Mouse (Mus musculus) limb, embryonic 13.5 days (tissue): ENCODE measurements around the gene Ntn3. TPM values are rescaled to one million over a fixed set of nuclear protein-coding genes. Genes with fewer than 3 reads are reported as not detected.

Experiments
- ATAC-seq: fragments of 200-750 bp; cut with Nextera tagmentation; 2 replicates; pipeline ENCODE4 v1.8.0; 2017; ENCODE audit warnings: low read depth, moderate number of reproducible peaks, moderate TSS enrichment; ENCODE audit not compliant: low FRiP score
- H3K27ac ChIP-seq: fragments of 300-500 bp; sonication (generic); 2 replicates; pipeline ENCODE4 v1.5.1; 2015; ENCODE audit warnings: inconsistent platforms, mild to moderate bottlenecking, moderate library complexity
- H3K27me3 ChIP-seq: fragments of 300-500 bp; sonication (generic); 2 replicates; pipeline ENCODE4 v1.6.1; 2015; ENCODE audit warnings: mild to moderate bottlenecking, inconsistent platforms
- H3K36me3 ChIP-seq: fragments of 300-500 bp; sonication (generic); 2 replicates; pipeline ENCODE4 v1.6.1; 2015; ENCODE audit warnings: inconsistent platforms, mild to moderate bottlenecking, moderate library complexity
- H3K4me1 ChIP-seq: fragments of 300-500 bp; sonication (generic); 2 replicates; pipeline ENCODE4 v1.6.1; 2015; ENCODE audit warnings: inconsistent platforms
- H3K4me2 ChIP-seq: fragments of 300-500 bp; sonication (generic); replicated peaks from 2 replicates; pipeline ENCODE4 v1.6.1; 2015; ENCODE audit warnings: inconsistent platforms, mild to moderate bottlenecking, moderate library complexity
- H3K4me3 ChIP-seq: fragments of 300-500 bp; sonication (generic); 2 replicates; pipeline ENCODE4 v1.5.1; 2015; ENCODE audit warnings: moderate library complexity, mild to moderate bottlenecking, inconsistent platforms
- H3K9ac ChIP-seq: fragments of 300-500 bp; sonication (generic); 2 replicates; pipeline ENCODE4 v1.6.1; 2015; ENCODE audit warnings: mild to moderate bottlenecking, inconsistent platforms
- H3K9me3 ChIP-seq: fragments of 300-500 bp; sonication (generic); 2 replicates; pipeline ENCODE4 v1.6.1; 2016; ENCODE audit warnings: inconsistent platforms
- WGBS: fragments of 180-500 bp; shearing (Covaris S2); methylation state at CpG from one replicate; pipeline ENCODE4 v1.1.7; 2015; 5-methylcytosine and 5-hydroxymethylcytosine counted together
- polyA plus RNA-seq: library from polyadenylated mRNA; unstranded; fragments of >200 nt; fragmentation: Nextera tagmentation; extraction: Ambion mirVana; gene quantifications from 2 replicates; pipeline ENCODE4 v1.2.1, GENCODE M21; 2015

Ntn3 gene
- polyA plus RNA-seq, 1 experiment from 2014 or later = 14.9 TPM

DNA sequence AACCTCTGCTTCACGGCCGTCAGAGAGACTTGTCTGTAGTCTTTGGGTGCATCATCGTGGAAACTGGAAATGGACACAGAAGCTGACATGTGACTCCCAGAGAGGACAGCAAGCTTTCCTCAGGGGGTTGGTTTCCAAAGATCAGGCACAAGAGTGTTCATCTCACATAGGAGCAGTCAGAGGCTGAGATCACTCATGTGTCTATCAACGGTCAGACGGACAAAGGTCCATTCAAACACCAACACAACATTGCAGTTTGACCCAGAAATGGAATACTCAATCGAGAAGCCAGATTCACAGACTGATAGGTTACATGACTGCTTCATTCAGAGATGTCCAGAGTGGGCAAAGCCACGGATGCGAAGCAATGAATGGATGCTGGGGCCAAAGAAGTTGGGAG lies 17.4 kb upstream of the Ntn3 start:
- Histone ChIP-seq H3K36me3 (peaks cover 88% of the 10 kb centered on the region), H3K27ac (no peak overlapping the region), H3K27me3 (no peaks in the 10 kb centered on the region), H3K9me3 (no peaks in the 10 kb centered on the region), H3K4me2 (no peak overlapping the region), H3K4me3 (no peak overlapping the region), H3K9ac (no peak overlapping the region; the same call in 1 of the 2 replicates), H3K4me1 (no peaks in the 10 kb centered on the region)
- WGBS = 93% methylated on average over 8 of the region's 8 CpGs
- ATAC-seq = no peak

DNA sequence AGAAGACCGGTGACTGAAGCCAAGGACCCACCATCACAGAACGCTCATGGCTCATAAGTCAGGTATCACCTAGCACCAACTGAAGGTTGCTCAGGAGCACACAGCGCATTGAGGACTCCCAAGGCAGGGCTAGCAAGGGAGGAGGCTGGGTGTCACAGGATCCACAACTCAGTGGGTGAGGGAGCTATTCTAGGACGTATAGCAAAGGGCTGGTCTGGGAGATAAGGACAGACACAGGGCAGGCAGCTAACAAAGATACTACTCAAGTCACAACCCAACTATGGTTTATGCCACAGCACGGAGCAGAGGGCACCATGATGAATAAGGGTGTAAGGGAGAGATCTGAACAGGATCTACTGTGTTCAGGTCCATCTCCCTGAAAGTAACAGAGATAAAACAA lies 16.5 kb upstream of the Ntn3 start:
- 92% methylated on average over 5 of the region's 5 CpGs for WGBS
- Histone ChIP-seq H3K4me1 (no peaks in the 10 kb centered on the region), H3K27me3 (no peaks in the 10 kb centered on the region), H3K9ac (no peak overlapping the region), H3K36me3 (peaks cover 79% of the 10 kb centered on the region), H3K9me3 (no peaks in the 10 kb centered on the region), H3K4me3 (no peak overlapping the region), H3K4me2 (no peak overlapping the region), H3K27ac (no peak overlapping the region)
- no peak for ATAC-seq

DNA sequence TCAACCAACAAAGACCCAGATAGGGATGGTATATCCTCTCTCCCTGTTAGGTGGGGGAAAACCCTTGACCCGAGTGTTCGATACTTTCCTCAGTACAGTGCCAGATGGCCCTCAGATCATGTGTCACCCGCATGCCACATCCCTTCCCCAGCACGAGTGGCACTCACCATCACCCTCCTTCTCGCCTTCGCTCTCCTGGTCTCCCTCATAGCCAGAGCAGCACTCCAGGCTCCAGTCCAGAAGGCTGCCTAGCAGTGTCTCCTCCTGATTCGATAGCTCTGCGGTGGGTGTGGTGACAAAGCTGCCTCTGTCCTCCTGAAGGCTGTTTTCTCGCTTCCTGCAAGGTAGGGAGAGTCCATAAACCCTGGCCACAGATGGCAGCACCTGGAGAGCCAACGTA lies 15.4 kb upstream of the Ntn3 start:
- H3K27me3 ChIP-seq = no peaks in the 10 kb centered on the region
- no peak overlapping the region for H3K9ac ChIP-seq
- H3K27ac ChIP-seq = no peak overlapping the region
- no peaks in the 10 kb centered on the region for H3K9me3 ChIP-seq
- peaks cover 68% of the 10 kb centered on the region for H3K36me3 ChIP-seq
- WGBS = 82% methylated on average over 10 of the region's 10 CpGs
- ATAC-seq = no peak
- no peak overlapping the region for H3K4me2 ChIP-seq
- peaks cover 5% of the 10 kb centered on the region for H3K4me1 ChIP-seq
- no peak overlapping the region for H3K4me3 ChIP-seq

DNA sequence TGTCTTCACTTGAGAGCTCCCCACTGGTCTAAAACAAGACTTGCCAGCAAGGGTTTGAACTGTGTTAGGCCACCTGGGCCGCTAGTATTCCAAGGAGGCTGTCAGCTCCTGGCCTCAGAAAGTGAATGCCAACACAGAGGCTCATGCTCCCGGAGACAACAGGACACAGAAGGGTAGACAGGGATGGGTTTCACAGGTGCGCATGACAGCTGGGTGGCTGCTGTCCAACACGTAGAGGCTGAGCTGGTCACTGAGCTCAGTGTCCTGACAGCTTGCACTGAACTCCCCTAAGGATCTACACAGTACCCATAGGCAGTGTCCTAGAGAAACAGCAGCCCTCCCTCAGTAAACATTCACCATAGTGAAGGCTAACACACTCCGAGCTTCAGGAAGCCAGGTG lies 14.2 kb upstream of the Ntn3 start:
- Histone ChIP-seq H3K4me3 (no peak overlapping the region), H3K4me2 (no peak overlapping the region), H3K9ac (no peak overlapping the region), H3K27ac (no peak overlapping the region), H3K9me3 (no peaks in the 10 kb centered on the region), H3K4me1 (peaks cover 14% of the 10 kb centered on the region), H3K36me3 (peaks cover 58% of the 10 kb centered on the region), H3K27me3 (no peaks in the 10 kb centered on the region)
- WGBS = 82% methylated on average over 5 of the region's 5 CpGs
- no peak for ATAC-seq

DNA sequence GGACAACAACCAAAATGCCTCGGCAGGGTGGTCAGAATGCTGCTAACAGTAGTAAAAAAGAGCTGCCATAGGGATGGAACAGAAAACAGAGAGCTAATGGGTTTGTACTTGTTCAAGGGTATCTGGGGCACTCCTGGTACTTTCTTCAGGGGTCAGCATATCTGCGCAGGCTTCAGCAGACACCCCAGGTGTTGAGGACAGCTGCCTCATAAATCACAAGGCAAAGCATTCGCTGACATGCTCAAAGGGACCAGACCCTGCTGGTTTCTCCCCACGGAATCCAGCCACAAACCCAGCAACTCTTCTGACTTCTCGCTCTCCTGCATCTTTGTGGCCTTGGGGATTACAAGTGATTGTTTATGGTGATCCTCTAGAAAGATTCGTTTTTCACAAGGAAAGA lies 13.3 kb upstream of the Ntn3 start:
- Histone ChIP-seq H3K27ac (no peak overlapping the region), H3K36me3 (peaks cover 57% of the 10 kb centered on the region), H3K9me3 (no peaks in the 10 kb centered on the region), H3K4me2 (no peak overlapping the region), H3K27me3 (no peaks in the 10 kb centered on the region), H3K4me1 (peaks cover 14% of the 10 kb centered on the region), H3K4me3 (no peak overlapping the region), H3K9ac (no peak overlapping the region)
- WGBS = 65% methylated on average over 6 of the region's 6 CpGs
- ATAC-seq = no peak

DNA sequence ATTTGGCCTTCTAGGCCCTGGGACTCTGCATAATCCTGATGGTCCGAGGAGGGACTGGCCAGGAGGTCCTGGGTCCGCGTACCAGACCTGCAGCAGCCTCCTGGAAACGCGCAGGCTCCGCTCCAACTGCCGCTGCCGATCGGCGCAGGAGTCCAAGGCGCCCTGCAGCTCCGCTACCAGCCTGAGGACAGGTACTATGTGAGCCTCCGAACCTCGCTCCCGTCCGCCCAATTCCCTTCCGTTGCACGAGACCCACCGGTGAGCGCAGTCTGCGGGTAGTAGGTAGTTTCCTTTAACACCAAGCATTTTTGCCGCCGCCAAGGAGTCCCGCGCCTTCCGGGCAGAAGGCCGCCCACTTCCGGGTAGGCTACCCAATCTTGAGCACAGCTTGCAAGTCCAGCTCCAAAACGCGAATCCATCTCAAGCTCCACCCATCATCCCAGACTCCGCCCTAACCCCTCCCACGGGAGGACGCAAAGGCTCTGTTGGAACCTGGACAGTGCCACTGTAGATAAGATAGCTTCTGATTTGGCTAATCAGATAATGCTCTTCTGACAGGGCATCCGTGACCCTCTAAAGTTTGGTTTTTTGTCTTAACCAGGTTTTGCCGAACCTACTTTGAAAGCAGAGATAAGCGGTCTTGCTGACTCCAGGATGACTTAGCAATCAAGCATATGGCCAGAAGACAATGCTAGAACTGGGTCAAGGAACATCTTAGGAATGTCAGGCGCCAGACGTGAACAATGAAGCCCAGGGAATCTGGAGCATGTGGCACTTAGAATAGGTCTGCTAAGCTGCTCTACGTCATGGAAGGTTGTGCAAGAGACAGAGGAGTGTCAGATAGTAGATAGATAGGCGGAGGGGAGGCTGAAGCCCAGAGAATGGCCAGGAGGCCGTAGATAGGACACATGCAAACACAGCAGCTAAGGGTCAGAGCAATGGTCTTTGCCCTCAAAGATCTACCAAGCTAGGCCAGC lies 11.4 kb upstream of the Ntn3 start, which contains the start of gene Tedc2:
Gene Tedc2 (minus strand): TSS at position 417 of the 977 bp plus-strand sequence.
- no peaks in the 10 kb centered on the region for H3K9me3 ChIP-seq
- peaks cover 14% of the 10 kb centered on the region for H3K4me1 ChIP-seq
- peaks cover 58% of the 10 kb centered on the region for H3K36me3 ChIP-seq
- ATAC-seq = peak; percentile 91
- peak within 1 kb of the TSS; percentile 7; the same call in 1 of the 2 replicates for H3K27ac ChIP-seq
- H3K27me3 ChIP-seq = no peaks in the 10 kb centered on the region
- 6% methylated on average over 41 of the region's 41 CpGs for WGBS
- peak within 1 kb of the TSS; percentile 84 for H3K9ac ChIP-seq
- H3K4me3 ChIP-seq = peak within 1 kb of the TSS; percentile 85
- peak within 1 kb of the TSS; percentile 94 for H3K4me2 ChIP-seq

DNA sequence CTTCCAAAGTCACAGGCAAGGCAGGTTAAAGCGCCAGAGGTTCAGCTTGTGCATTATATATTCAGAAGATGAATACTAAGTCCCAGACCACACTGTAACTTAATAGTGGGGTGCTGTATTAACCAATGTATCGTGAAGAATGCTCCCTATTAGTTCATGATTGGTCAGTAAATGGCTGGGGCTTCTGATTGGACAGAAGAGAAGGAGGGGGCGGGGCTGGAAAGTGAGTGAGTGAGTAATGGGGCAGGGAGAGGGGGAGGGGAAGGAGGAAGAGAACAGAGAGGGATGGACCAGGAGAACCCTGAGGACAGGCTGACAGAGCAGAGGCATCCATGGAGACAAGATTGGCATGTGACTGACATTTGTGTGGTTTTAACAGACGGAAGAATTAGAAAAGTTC lies 7.5 kb upstream of the Ntn3 start:
- H3K27me3 ChIP-seq = no peaks in the 10 kb centered on the region
- no peak overlapping the region for H3K9ac ChIP-seq
- ATAC-seq = no peak
- H3K4me3 ChIP-seq = no peak overlapping the region
- no peak overlapping the region for H3K27ac ChIP-seq
- no peaks in the 10 kb centered on the region for H3K9me3 ChIP-seq
- no peak overlapping the region for H3K4me2 ChIP-seq
- H3K36me3 ChIP-seq = peaks cover 42% of the 10 kb centered on the region
- 69% methylated on average over 4 of the region's 4 CpGs for WGBS
- H3K4me1 ChIP-seq = peaks cover 19% of the 10 kb centered on the region

DNA sequence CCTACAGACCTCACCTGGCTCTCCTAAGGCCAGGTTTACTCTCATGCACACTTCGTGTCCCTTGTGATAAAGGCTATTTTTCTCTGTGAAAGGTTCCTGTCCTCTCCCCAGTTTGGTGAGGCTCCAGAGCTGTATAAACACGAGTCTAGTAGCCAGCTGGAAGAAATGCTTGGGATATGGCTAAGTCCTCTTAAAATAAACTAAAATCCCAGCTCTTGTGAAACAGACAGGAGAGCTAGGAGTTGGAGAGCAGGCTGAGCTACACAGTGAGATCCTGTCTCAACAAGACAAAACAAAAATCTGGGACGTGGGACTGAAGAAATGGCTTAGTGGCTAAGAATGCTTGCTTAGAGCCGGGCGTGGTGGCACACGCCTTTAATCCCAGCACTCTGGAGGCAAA lies 3.9 kb upstream of the Ntn3 start:
- WGBS = 81% methylated on average over 6 of the region's 6 CpGs
- no peak overlapping the region for H3K4me3 ChIP-seq
- H3K9ac ChIP-seq = no peak overlapping the region
- ATAC-seq = no peak
- no peaks in the 10 kb centered on the region for H3K9me3 ChIP-seq
- H3K27ac ChIP-seq = no peak overlapping the region
- H3K27me3 ChIP-seq = no peaks in the 10 kb centered on the region
- H3K4me2 ChIP-seq = no peak overlapping the region
- H3K4me1 ChIP-seq = peaks cover 36% of the 10 kb centered on the region
- H3K36me3 ChIP-seq = peaks cover 40% of the 10 kb centered on the region

DNA sequence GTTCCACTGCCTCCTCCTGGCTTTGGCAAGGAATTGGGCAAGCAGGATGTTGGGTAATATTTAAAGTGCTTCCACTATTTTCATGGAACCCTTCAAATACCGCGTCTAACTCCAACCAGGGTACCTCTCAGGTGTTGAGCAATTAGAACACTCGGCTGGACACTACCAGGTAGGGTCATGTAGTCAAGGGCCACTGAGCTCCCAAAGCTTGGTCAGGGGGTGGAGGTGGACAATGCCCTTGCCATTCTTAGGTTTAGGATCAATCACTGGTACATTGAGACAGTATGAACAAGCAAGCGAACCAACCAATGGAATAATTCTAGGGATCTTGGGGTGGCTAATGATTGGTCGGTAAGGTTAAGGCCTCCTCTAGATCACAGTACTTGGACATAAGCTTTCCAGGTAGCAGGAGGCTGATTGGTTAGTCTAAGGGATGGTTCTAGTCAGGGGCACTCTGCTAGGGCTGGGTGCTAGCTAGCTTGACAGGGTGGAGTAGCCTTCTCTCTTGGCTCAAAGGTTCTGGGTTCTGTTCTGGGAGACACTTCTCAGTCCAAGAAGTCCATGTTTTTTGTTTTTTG lies 3.2 kb upstream of the Ntn3 start:
- Histone ChIP-seq H3K4me1 (peaks cover 43% of the 10 kb centered on the region), H3K4me3 (peak overlapping the region; percentile 56), H3K9ac (no peak overlapping the region), H3K27ac (peak overlapping the region; percentile 97; the same call in 1 of the 2 replicates), H3K27me3 (no peaks in the 10 kb centered on the region), H3K9me3 (no peaks in the 10 kb centered on the region), H3K36me3 (peaks cover 33% of the 10 kb centered on the region), H3K4me2 (peak overlapping the region; percentile 98)
- WGBS = 26% methylated on average over 5 of the region's 5 CpGs
- no peak for ATAC-seq

DNA sequence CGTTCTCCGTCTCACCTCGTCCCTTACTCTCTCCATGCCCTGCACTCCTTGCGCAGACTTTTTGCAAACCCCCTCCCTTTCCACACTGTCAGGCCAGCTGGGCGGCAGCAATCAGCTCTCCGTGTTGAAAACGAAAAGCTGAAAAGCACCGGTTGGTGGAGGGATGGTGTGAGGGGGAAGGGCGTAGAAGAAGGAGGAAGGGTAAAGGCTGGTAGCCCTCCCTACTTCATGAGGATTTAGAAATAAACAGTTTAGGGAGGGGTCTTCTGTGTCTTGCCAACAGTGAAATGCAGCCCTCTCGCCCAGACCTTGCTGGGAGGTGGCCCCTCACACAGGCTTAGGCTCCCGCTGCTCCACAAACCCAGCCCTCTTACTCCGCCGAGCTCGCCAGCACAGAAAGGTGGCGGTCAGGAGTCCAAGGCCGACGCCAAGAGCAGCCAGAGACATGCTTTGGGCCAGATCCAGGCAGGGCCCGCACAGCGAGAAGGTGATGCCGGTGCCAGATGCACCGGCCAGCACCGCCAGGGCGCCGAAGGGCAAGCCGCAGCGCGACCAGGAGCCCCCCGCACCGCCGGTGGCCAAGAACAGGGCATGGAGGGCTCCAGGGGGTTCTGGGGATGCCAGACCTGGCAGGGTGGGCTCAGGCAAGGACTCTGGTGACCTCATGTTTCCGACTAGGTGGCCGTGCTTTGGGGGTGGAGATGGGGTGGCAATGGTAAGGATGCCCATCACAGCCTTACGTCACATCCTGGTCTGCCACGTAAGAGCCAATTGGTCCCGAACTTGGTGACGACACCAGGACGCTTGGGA lies 2.5 kb upstream of the Ntn3 start:
- peak overlapping the region; percentile 56 for H3K4me3 ChIP-seq
- peak overlapping the region; percentile 97 for H3K27ac ChIP-seq
- peak; percentile 8 for ATAC-seq
- peaks cover 50% of the 10 kb centered on the region for H3K4me1 ChIP-seq
- H3K9ac ChIP-seq = peak overlapping the region; percentile 82
- under 1% methylated on average over 37 of the region's 37 CpGs for WGBS
- H3K27me3 ChIP-seq = no peaks in the 10 kb centered on the region
- H3K36me3 ChIP-seq = peaks cover 26% of the 10 kb centered on the region
- H3K9me3 ChIP-seq = no peaks in the 10 kb centered on the region
- peak overlapping the region; percentile 98 for H3K4me2 ChIP-seq

DNA sequence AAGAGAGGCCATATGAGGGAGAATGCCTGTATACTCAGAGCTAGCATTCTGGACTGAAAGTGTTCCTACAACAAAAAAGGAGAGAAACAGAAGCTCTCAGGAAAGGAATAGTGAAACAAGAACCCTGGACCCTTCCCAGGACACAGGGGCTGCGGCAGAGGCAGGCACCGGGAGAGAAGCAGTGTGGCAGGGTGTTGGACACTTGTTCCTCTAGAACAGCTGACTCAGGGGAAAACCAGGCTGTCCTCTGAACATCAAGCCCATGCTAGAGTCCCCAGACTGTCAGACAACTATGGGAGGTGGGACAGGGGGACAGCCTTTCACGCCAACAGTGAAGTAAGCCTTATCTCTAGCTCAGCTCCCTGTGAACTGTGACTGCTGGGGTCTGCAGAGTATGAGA lies 1.3 kb upstream of the Ntn3 start:
- ATAC-seq = no peak
- Histone ChIP-seq H3K27me3 (no peaks in the 10 kb centered on the region), H3K9me3 (no peaks in the 10 kb centered on the region), H3K9ac (0 out of 2 replicates have a peak overlapping the region, but pooled peaks have one; percentile 82), H3K4me3 (0 out of 2 replicates have a peak overlapping the region, but pooled peaks have one; percentile 56), H3K27ac (peak overlapping the region; percentile 97), H3K4me1 (peaks cover 62% of the 10 kb centered on the region), H3K4me2 (peak overlapping the region; percentile 98), H3K36me3 (peaks cover 14% of the 10 kb centered on the region)
- 68% methylated on average over 3 of the region's 3 CpGs for WGBS

DNA sequence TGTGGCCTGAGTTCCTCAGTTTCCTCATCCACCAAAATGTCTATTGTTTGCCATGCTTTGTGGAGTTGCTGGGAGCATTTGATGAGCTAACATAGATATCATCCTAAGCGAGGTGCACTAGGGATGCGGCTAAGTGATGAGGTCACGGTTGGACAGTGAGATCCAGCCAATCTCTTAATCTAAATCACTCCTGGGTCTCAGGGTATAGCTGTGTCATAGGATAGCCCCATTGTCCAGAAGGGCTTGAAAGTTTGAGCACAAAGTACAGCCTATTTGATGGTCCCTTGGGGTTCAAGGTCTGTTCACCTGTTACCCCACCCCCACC lies 547 bp upstream of the Ntn3 start:
- ATAC-seq = no peak
- peak overlapping the region; percentile 98 for H3K4me2 ChIP-seq
- H3K27me3 ChIP-seq = no peaks in the 10 kb centered on the region
- peaks cover 65% of the 10 kb centered on the region for H3K4me1 ChIP-seq
- H3K36me3 ChIP-seq = peaks cover 7% of the 10 kb centered on the region
- WGBS = 78% methylated on average over 3 of the region's 3 CpGs
- H3K9ac ChIP-seq = no peak overlapping the region
- peak overlapping the region; percentile 97 for H3K27ac ChIP-seq
- no peaks in the 10 kb centered on the region for H3K9me3 ChIP-seq
- H3K4me3 ChIP-seq = peak overlapping the region; percentile 69; the same call in 1 of the 2 replicates
